Mouse (Mus musculus) neural tube, embryonic 11.5 days (tissue): ENCODE results near the gene Mybpc2. TPM values are rescaled to one million over a fixed set of nuclear protein-coding genes. Genes with fewer than 3 reads are reported as not detected.

ENCODE experiments used
- ATAC-seq: fragments of 200-750 bp; cut with Nextera tagmentation; 2 replicates; pipeline ENCODE4 v1.8.0; 2017; ENCODE audit warnings: moderate number of reproducible peaks, mild to moderate bottlenecking, moderate TSS enrichment, moderate library complexity; ENCODE audit not compliant: insufficient read depth, low FRiP score, low TSS enrichment
- DNase-seq: peaks from one replicate; pipeline ENCODE4 v3.0.0-alpha.2; 2015; ENCODE audit warnings: low spot score
- H3K27ac ChIP-seq: fragments of 300-500 bp; sonication (generic); 2 replicates; pipeline ENCODE4 v1.5.1; 2014; ENCODE audit warnings: low read depth, mild to moderate bottlenecking, low read length
- H3K27me3 ChIP-seq: fragments of 300-500 bp; sonication (generic); 2 replicates; pipeline ENCODE4 v1.6.1; 2014; ENCODE audit warnings: mild to moderate bottlenecking, low read length, mixed read lengths; ENCODE audit not compliant: control insufficient read depth, insufficient read depth
- H3K36me3 ChIP-seq: fragments of 300-500 bp; sonication (generic); 2 replicates; pipeline ENCODE4 v1.6.1; 2014; ENCODE audit warnings: mild to moderate bottlenecking, low read length, moderate library complexity, mixed read lengths; ENCODE audit not compliant: control insufficient read depth, insufficient read depth
- H3K4me1 ChIP-seq: fragments of 300-500 bp; sonication (generic); 2 replicates; pipeline ENCODE4 v1.6.1; 2014; ENCODE audit warnings: low read length, mixed read lengths; ENCODE audit not compliant: control insufficient read depth, insufficient read depth
- H3K4me2 ChIP-seq: fragments of 300-500 bp; sonication (generic); 2 replicates; pipeline ENCODE4 v1.6.1; 2014; ENCODE audit warnings: low read depth, mild to moderate bottlenecking, moderate library complexity
- H3K4me3 ChIP-seq: fragments of 300-500 bp; sonication (generic); 2 replicates; pipeline ENCODE4 v1.5.1; 2014; ENCODE audit warnings: low read depth, low read length
- H3K9ac ChIP-seq: fragments of 300-500 bp; sonication (generic); 2 replicates; pipeline ENCODE4 v1.6.1; 2014; ENCODE audit warnings: mild to moderate bottlenecking, low read length
- H3K9me3 ChIP-seq: fragments of 300-500 bp; sonication (generic); 2 replicates; pipeline ENCODE4 v1.6.1; 2016; ENCODE audit warnings: low read length; ENCODE audit not compliant: control insufficient read depth
- WGBS: fragments of 180-500 bp; shearing (Covaris S2); extraction: QIAGEN DNeasy Blood & Tissue Kit; methylation state at CpG from one replicate; pipeline ENCODE4 v1.1.7; 2014; 5-methylcytosine and 5-hydroxymethylcytosine counted together
- polyA plus RNA-seq: library from polyadenylated mRNA; unstranded; fragments of >200 nt; fragmentation: Nextera tagmentation; extraction: Ambion mirVana; gene quantifications from 2 replicates; pipeline ENCODE4 v1.2.1, GENCODE M21; 2014

Gene Mybpc2
- polyA plus RNA-seq, 1 experiment from 2014 or later: not detected

DNA sequence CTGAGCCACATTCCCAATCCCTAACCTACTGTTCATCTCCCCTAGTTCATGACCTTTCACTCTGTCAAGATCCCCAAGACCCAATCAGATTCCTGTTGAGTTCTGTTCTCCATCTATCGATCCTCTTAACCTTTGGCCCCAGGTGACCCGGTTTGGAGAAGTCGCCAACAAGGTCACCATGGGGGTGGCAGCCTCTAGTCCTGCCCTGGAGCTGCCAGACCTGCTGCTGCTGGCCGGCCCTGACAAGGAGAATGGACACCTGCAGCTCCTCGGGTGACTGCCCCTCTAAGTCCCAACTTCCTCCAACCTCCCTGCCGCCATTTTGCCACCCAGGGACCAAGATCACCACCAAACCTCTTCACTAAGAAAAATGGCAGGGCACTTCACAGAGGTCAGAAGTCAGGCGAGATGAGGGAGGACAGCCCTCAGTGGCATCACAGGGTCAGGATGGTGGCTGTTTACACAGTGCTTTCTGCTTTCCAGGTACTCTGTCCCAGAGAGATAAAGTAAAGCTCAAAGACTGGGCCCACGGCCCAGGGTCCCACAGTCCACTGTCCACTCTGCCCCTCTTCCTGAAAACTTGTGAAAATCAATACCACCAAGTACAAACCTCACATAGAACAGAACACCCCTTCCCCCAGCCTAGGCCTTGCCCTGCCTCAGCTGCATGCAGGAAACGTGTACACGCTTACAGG, 26.9 kb downstream of the Mybpc2 start:
- Histone ChIP-seq H3K27me3 (no peaks in the 10 kb centered on the region), H3K9ac (peak overlapping the region; percentile 83), H3K4me1 (peaks cover 6% of the 10 kb centered on the region; the same call in 1 of the 2 replicates), H3K4me3 (peak overlapping the region; percentile 69), H3K36me3 (peaks cover 2% of the 10 kb centered on the region), H3K4me2 (peak overlapping the region; percentile 71), H3K9me3 (no peaks in the 10 kb centered on the region), H3K27ac (no peak overlapping the region)
- WGBS: 83% methylated on average over 10 of the region's 10 CpGs
- no peak for ATAC-seq
- no peak for DNase-seq

DNA sequence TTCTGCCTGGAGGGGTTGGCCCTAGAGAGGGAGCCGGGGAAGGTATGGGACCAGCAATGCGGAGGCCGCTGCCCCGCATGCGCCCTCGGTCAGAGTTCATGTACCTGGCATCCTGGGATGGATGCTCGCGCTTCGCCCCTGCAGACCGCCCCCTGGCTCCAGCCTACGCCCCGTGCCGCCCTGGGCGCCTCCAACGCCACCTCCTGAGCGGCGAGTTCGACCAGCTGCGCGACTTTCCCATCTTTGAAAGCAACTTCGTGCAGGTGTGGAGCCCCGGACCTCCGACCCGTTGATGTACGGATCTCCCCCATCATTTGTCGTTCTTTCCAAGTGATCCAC, 27.7 kb downstream of the Mybpc2 start:
- peak overlapping the region; percentile 83 for H3K9ac ChIP-seq
- no peak; the same call in 1 of the 2 replicates for ATAC-seq

DNA sequence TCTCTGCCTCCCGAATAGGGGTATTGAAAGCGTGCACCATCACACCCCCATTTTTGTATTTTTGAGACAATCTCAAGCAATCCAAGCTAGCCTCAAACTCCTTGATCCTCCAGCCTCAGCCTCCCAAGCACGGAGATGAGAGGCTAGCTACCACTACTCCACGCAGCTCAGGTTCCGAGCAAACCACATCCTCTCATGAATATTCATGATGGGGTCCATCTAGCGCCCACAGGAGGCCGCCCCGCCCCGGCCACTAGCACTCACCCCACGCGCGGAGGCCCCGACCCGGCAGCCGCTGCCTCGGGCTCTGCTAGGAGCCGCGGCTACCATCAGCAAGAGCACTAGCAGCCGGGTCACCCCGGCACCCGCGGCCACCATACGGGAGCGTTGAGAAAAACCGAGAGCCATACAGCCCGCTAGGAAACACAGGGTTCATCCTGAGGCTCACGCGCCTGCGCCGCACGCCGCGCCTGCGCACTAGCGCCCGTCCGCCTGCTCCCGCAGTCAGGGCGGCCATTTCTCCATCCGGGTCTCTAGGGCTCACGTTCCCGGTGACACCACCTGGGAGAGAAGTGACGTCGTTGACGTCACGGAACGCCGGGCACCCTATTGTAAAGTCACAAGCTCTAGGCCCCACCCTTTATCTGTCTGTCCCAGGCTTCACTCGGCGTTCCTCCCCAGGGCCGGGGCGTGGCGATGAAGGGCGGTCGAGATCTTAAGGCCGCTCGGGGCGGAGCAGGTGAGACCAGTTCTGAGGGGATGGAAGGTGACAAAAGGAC, 28.3 kb downstream of the Mybpc2 start, which contains the start of the genes Emc10 and Fam71e1:
TSS of gene Emc10 (minus strand) at position 538 of the 779 bp plus-strand sequence.
TSS of gene Fam71e1 (plus strand) at position 590 of the 779 bp plus-strand sequence.
- peaks cover 5% of the 10 kb centered on the region for H3K36me3 ChIP-seq
- H3K9me3 ChIP-seq: no peaks in the 10 kb centered on the region
- peak; percentile 99 for DNase-seq
- H3K9ac ChIP-seq: peak within 1 kb of the TSS; percentile 83
- H3K4me3 ChIP-seq: peak within 1 kb of the TSS; percentile 69
- ATAC-seq: peak; percentile 96
- H3K4me2 ChIP-seq: peak within 1 kb of the TSS; percentile 71
- WGBS: under 1% methylated on average over 58 of the region's 58 CpGs
- peak within 1 kb of the TSS; percentile 87 for H3K27ac ChIP-seq
- H3K27me3 ChIP-seq: no peaks in the 10 kb centered on the region
- H3K4me1 ChIP-seq: peaks cover 6% of the 10 kb centered on the region; the same call in 1 of the 2 replicates

More for the DNA sequence above, 27.7 kb downstream of the Mybpc2 start:
- no peak for DNase-seq
- Histone ChIP-seq H3K27me3 (no peaks in the 10 kb centered on the region), H3K9me3 (no peaks in the 10 kb centered on the region), H3K4me2 (peak overlapping the region; percentile 71), H3K36me3 (peaks cover 2% of the 10 kb centered on the region), H3K4me1 (peaks cover 6% of the 10 kb centered on the region; the same call in 1 of the 2 replicates), H3K4me3 (peak overlapping the region; percentile 69), H3K27ac (peak overlapping the region; percentile 87)
- WGBS: 0% methylated on average over 26 of the region's 26 CpGs

DNA sequence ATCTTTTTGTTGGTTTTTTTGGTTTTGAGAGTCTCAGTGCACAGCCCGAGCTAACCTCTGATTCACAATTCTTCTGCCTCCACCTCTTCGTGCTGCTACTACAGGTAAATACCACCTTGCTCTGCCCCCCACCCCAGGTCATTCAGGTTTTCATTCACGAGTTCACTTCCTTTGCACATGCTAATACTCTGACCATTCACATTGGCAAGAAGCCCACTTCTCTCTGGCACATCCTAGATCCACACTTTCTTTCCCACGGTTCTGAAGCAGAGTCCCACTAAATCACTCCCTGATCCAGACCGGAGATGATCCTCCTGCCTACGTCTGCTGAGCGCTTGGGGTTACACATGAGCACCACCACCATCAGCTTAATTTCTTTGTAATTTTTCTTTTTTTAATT, 29.4 kb downstream of the Mybpc2 start:
- Histone ChIP-seq H3K9ac (peak overlapping the region; percentile 83; the same call in 1 of the 2 replicates), H3K36me3 (peaks cover 7% of the 10 kb centered on the region), H3K4me2 (peak overlapping the region; percentile 71), H3K4me3 (peak overlapping the region; percentile 69; the same call in 1 of the 2 replicates), H3K9me3 (no peaks in the 10 kb centered on the region), H3K27me3 (no peaks in the 10 kb centered on the region), H3K27ac (no peak overlapping the region), H3K4me1 (peaks cover 6% of the 10 kb centered on the region; the same call in 1 of the 2 replicates)
- DNase-seq (no peak), ATAC-seq (no peak)
- WGBS: 88% methylated on average over 7 of the region's 7 CpGs

DNA sequence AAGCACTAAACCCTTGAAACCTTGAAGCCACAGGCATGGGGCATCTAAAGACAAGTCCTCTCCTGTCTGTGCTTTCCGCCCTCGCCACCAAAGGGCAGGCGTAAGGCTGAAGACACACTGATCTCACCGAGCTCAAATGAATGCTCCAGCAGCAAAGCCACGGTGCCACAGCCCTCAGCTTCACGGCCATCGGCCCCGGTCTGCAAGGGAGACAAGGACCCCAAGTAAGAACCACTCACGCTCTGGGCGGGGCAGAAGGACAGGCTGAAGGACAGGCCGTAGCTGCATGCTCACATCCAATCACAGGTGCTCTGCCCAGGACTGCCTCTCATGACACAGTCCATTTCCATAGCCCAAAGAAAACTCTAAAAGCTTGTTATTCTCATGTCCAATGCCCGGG, 29.8 kb downstream of the Mybpc2 start:
- H3K27ac ChIP-seq: no peak overlapping the region

DNA sequence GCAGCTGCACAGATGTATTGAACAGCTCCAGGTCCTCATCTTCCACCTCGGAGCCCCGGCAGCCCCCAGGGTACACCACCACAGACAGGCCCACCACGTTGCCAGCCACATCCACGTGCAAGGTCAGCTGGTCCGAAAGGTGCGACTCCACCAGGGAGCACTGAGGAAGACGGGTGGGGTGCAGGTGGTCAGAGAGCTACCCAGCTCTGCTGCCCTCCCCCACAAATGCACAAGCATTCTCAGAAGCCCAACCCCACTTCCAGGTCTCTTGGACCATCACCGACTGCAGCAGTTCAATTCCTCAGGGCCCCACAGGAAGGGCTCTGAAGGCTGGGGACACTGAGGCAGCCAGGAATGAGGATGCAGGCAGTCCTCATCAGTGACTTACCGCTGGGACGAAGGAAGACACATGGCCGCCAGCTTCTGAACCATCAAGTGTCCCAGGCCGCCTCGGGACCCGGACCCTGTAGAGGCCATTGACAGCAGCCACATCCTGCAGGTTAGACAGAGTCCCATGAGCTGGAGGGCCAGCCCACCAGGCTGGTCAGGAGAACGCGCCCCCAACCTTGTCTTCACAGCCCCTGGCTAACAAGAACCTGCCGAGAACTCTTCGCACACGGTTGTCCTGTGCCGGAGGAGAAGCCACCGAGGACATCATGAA, 32.2 kb downstream of the Mybpc2 start:
- Histone ChIP-seq H3K4me2 (no peak overlapping the region), H3K9ac (no peak overlapping the region), H3K9me3 (no peaks in the 10 kb centered on the region), H3K27me3 (no peaks in the 10 kb centered on the region), H3K27ac (no peak overlapping the region), H3K36me3 (peaks cover 10% of the 10 kb centered on the region), H3K4me3 (no peak overlapping the region), H3K4me1 (peaks cover 6% of the 10 kb centered on the region; the same call in 1 of the 2 replicates)
- 94% methylated on average over 21 of the region's 21 CpGs for WGBS
- ATAC-seq: no peak
- no peak for DNase-seq

More for the DNA sequence above, 29.8 kb downstream of the Mybpc2 start:
- 93% methylated on average over 12 of the region's 12 CpGs for WGBS
- Histone ChIP-seq H3K27me3 (no peaks in the 10 kb centered on the region), H3K4me3 (no peak overlapping the region), H3K4me1 (peaks cover 6% of the 10 kb centered on the region; the same call in 1 of the 2 replicates), H3K4me2 (no peak overlapping the region), H3K36me3 (peaks cover 7% of the 10 kb centered on the region), H3K9me3 (no peaks in the 10 kb centered on the region), H3K9ac (no peak overlapping the region)
- ATAC-seq (no peak), DNase-seq (no peak)

DNA sequence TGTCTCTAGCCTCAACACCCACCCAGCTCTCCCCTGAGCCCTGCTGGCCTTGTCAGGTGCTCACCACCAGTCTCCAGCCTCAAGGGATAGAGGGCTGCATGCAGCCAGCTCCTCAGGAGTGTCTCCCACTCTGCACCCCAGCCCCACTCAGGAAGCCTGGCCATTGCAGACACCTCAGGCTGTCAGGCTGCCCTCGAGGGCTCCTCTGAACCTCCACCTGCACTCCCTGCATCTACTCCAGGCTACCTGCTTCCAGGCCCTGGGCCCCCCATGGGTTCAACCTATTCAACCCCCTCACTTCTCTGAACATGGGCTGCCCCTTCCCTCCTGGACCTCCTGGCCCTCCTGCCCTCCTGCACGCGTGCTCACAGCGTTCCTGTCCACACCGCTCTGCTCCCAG, 33.1 kb downstream of the Mybpc2 start:
- H3K36me3 ChIP-seq: peaks cover 10% of the 10 kb centered on the region
- no peak overlapping the region for H3K27ac ChIP-seq
- no peaks in the 10 kb centered on the region for H3K27me3 ChIP-seq
- DNase-seq: no peak
- 99% methylated on average over 5 of the region's 5 CpGs for WGBS
- no peak overlapping the region for H3K4me3 ChIP-seq
- ATAC-seq: no peak
- H3K4me1 ChIP-seq: peaks cover 6% of the 10 kb centered on the region; the same call in 1 of the 2 replicates
- H3K4me2 ChIP-seq: no peak overlapping the region
- H3K9me3 ChIP-seq: no peaks in the 10 kb centered on the region
- H3K9ac ChIP-seq: no peak overlapping the region

DNA sequence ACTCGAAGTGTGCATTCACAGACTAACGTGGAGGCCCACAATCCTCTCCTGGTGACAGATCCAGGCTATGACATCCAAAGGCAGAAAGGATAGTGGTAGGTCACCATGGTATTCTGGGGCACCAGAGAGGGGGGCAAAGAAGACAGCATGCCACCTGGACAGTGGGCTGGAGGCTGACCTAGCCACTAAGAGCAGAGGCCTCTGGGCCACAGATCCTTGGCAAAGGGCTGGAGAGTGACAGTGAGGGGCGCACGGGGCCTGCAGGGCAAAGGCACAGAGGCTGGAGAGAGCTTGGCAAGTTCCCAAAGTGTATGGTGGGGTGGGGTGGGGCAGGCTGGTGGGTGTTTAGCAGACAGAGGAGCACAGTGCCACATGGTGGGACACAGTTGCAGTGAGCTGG, 34.2 kb downstream of the Mybpc2 start:
- Histone ChIP-seq H3K9me3 (no peaks in the 10 kb centered on the region), H3K4me3 (no peak overlapping the region), H3K36me3 (peaks cover 10% of the 10 kb centered on the region), H3K9ac (no peak overlapping the region), H3K4me2 (no peak overlapping the region), H3K27ac (no peak overlapping the region), H3K4me1 (peaks cover 2% of the 10 kb centered on the region; the same call in 1 of the 2 replicates), H3K27me3 (no peaks in the 10 kb centered on the region)
- 89% methylated on average over 4 of the region's 4 CpGs for WGBS
- DNase-seq (no peak), ATAC-seq (no peak)
